Comparison of ENCODE assay signal across 8 mouse cellular contexts in genomic region chr17:79110936-79111348, GRCm38 (mm10). TPM values are rescaled to one million over a fixed set of nuclear protein-coding genes. Genes with fewer than 3 reads are reported as not detected.
DNase-seq lines count a peak whose midpoint lies in the region; ATAC-seq lines count a peak whose summit lies in the region.

No protein-coding gene starts in this region.

- H3K9ac ChIP-seq in heart, embryonic 12.5 days, result no peak overlapping the region

- WGBS in heart, embryonic 12.5 days, result 25% methylated on average over 5 of the region's 5 CpGs

- no peaks in the 10 kb centered on the region for H3K9me3 ChIP-seq in heart, embryonic 12.5 days (replicated peaks)

- no peak for ATAC-seq in heart, embryonic 12.5 days (ENCODE audit: insufficient number of reproducible peaks, low FRiP score)
- ATAC-seq in megakaryocyte, adult 5-6 weeks (ENCODE audit: poor library complexity, severe bottlenecking), result peak; percentile 74

- H3K4me1 ChIP-seq in heart, embryonic 12.5 days (replicated peaks), result no peaks in the 10 kb centered on the region

- H3K36me3 ChIP-seq in heart, embryonic 12.5 days, result no peaks in the 10 kb centered on the region

- H3K27me3 ChIP-seq in heart, embryonic 12.5 days (replicated peaks), result no peaks in the 10 kb centered on the region

- H3K4me2 ChIP-seq in heart, embryonic 12.5 days, result no peak overlapping the region

- DNase-seq in heart, adult 8-10 months (ENCODE audit: low spot score), result peak; percentile 34
- peak; percentile 14 for DNase-seq in adrenal gland, adult 8-10 months
- DNase-seq in embryo, embryonic 11.5 days (ENCODE audit: low read depth, low spot score), result peak; percentile 46
- peak; percentile 62 for DNase-seq in heart, postnatal 4 days
- DNase-seq in layer of hippocampus, postnatal 14 days (ENCODE audit: low spot score in 2 of 2), result peak; percentile 47 to 69
- peak; percentile 47 for DNase-seq in right cerebral cortex, postnatal 4 days

- no peak overlapping the region for H3K4me3 ChIP-seq in heart, embryonic 12.5 days

- no peak overlapping the region for H3K27ac ChIP-seq in heart, embryonic 12.5 days (ENCODE audit: poor library complexity, severe bottlenecking)

RNA-seq across cellular contexts. Expression of gene Qpct, which starts 59.2 kb away (rescaled TPM):
- total RNA-seq in heart, adult 8-10 months (2022), result 1 to 10 TPM; 3.7 to 4.7 (median 4.5) TPM
- polyA plus RNA-seq in heart, embryonic 12.5 days (2016; fragmentation: Nextera tagmentation; extraction: Ambion mirVana), result 50.0 and 51.7 TPM in 2 replicates
- total RNA-seq in adrenal gland, adult 8-10 months (2022), result 1 to 10 TPM; 6.3 to 9.1 (median 7.2) TPM
- 10 to 100 TPM; 12.0 to 15.5 TPM for total RNA-seq in heart, postnatal 4 days (2021)
- total RNA-seq in layer of hippocampus, postnatal 14 days (2021), result 10 to 100 TPM; 16.3 to 18.8 TPM
- 21.0 and 23.9 TPM in 2 replicates for total RNA-seq in megakaryocyte, adult 5-6 weeks (2015)
- 20.0 and 21.0 TPM in 2 replicates for total RNA-seq in megakaryocyte, adult 5-6 weeks (2017)
